In the genomic region with DNA sequence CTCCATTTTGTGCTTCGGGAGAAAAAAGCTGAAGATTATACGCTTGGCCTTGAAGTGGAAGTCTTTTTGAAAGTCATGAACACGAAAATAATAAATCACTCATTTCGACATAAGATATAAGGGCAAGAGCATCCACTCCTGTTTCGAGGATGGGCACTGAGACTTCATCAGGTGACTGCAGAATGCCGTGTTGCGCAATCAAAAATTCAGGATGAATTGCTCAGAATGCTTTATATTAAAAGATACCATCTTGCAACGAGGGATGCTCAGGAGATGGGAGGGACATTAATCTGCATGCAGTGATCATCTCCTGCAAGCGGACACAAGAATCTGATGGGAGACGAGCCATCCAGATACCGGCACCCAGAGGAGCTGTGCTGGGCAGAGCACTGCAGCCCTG, we compare ENCODE assay signal across 33 mouse cellular contexts. TPM values are rescaled to one million over a fixed set of nuclear protein-coding genes. Genes with fewer than 3 reads are reported as not detected.
"Had no signal": no experiment of that assay in that cellular context is flagged by ENCODE, and none has a peak within 500 bp of the region (broad histone marks: within the 10 kb centered on the region; RNA-seq: fewer than 3 reads in every experiment).

No protein-coding gene starts in this region.

- DNase-seq: cerebellum, adult 8-10 months; cerebellum, adult 9-10 months; cerebellum, adult 9-11 months; cerebellum, postnatal 10 days; cerebellum, postnatal 14 days; cerebellum, postnatal 25 days; cerebellum, postnatal 36 days; embryo, embryonic 11 days; forebrain, postnatal 0 days; gastrocnemius, adult 2 months; gastrocnemius, postnatal 10 days; gastrocnemius, postnatal 14 days; gastrocnemius, postnatal 25 days; gastrocnemius, postnatal 36 days; heart, adult 18-20 months; heart, adult 2 months had no signal

- H3K36me3 ChIP-seq: embryonic facial prominence, embryonic 10.5 days; embryonic facial prominence, embryonic 12.5 days; embryonic facial prominence, embryonic 13.5 days; embryonic facial prominence, embryonic 15.5 days; forebrain, embryonic 10.5 days; forebrain, embryonic 12.5 days; forebrain, embryonic 15.5 days had no signal

- H3K4me3 ChIP-seq: embryonic facial prominence, embryonic 10.5 days; embryonic facial prominence, embryonic 12.5 days; embryonic facial prominence, embryonic 13.5 days; embryonic facial prominence, embryonic 15.5 days; erythroblast, embryonic 14.5 days; forebrain, embryonic 10.5 days; forebrain, embryonic 12.5 days; forebrain, embryonic 13.5 days; forebrain, embryonic 15.5 days; gastrocnemius, adult 2 months; heart, adult 2 months had no signal

- H3K4me2 ChIP-seq: embryonic facial prominence, embryonic 12.5 days; embryonic facial prominence, embryonic 13.5 days; embryonic facial prominence, embryonic 15.5 days; forebrain, embryonic 12.5 days; forebrain, embryonic 13.5 days; forebrain, embryonic 15.5 days had no signal

RNA-seq across cellular contexts. Expression of a gene that starts 6.1 kb away (rescaled TPM):
- total RNA-seq: common myeloid progenitor, adult 5-6 weeks; gastrocnemius, adult 18-20 months; gastrocnemius, adult 2 months; gastrocnemius, adult 8-10 months; gastrocnemius, postnatal 14 days; gastrocnemius, postnatal 25 days; gastrocnemius, postnatal 36 days; gastrocnemius, postnatal 4 days; granulocyte monocyte progenitor cell, adult 5-6 weeks; heart, adult 18-20 months; heart, adult 2 months; heart, adult 8-10 months had no signal
- polyA plus RNA-seq: embryonic facial prominence, embryonic 10.5 days; embryonic facial prominence, embryonic 11.5 days; embryonic facial prominence, embryonic 13.5 days; erythroblast, embryonic 14.5 days; forebrain, embryonic 11.5 days; heart, adult 2 months had no signal
